Mouse (Mus musculus): Measurements from ENCODE around the gene Gm44503. TPM values are rescaled to one million over a fixed set of nuclear protein-coding genes. Genes with fewer than 3 reads are reported as not detected.

Gm44503 gene
- polyA plus RNA-seq, 1 experiment from 2014 or later = not detected

- H3K36me3 ChIP-seq (ENCODE audit: control insufficient read depth, insufficient read depth, low read length) = no peaks in the 10 kb centered on the region
- no peaks in the 10 kb centered on the region for H3K9me3 ChIP-seq (ENCODE audit: control insufficient read depth, low read length)
- H3K27ac ChIP-seq (ENCODE audit: low read depth, low read length) = no peak overlapping the region
- H3K9ac ChIP-seq (ENCODE audit: low read length) = no peak overlapping the region
- no peaks in the 10 kb centered on the region for H3K27me3 ChIP-seq (ENCODE audit: control insufficient read depth, insufficient read depth, low read length)
- no peak for ATAC-seq (ENCODE audit: low FRiP score)
- WGBS = 86% methylated on average over 8 of the region's 8 CpGs
- no peak overlapping the region for H3K4me3 ChIP-seq (ENCODE audit: low read depth, low read length)
- H3K4me1 ChIP-seq (ENCODE audit: control insufficient read depth, insufficient read depth, low read length) = no peaks in the 10 kb centered on the region
- no peak overlapping the region for H3K4me2 ChIP-seq
- DNase-seq (ENCODE audit: low spot score, missing footprints) = peak; percentile 21
Measured at GRCm38 (mm10) chr9:73004076-73004475, 45.4 kb downstream of the Gm44503 start.

- ATAC-seq (ENCODE audit: low FRiP score) (no peak), DNase-seq (ENCODE audit: low spot score, missing footprints) (peak; percentile 39)
- Histone ChIP-seq H3K4me3 (ENCODE audit: low read depth, low read length) (no peak overlapping the region), H3K27ac (ENCODE audit: low read depth, low read length) (no peak overlapping the region), H3K4me1 (ENCODE audit: control insufficient read depth, insufficient read depth, low read length) (no peaks in the 10 kb centered on the region), H3K36me3 (ENCODE audit: control insufficient read depth, insufficient read depth, low read length) (no peaks in the 10 kb centered on the region), H3K4me2 (no peak overlapping the region), H3K27me3 (ENCODE audit: control insufficient read depth, insufficient read depth, low read length) (no peaks in the 10 kb centered on the region), H3K9ac (ENCODE audit: low read length) (no peak overlapping the region), H3K9me3 (ENCODE audit: control insufficient read depth, low read length) (no peaks in the 10 kb centered on the region)
- 87% methylated on average over 6 of the region's 6 CpGs for WGBS
Measured at GRCm38 (mm10) chr9:73005106-73005505, 46.5 kb downstream of the Gm44503 start.

- Histone ChIP-seq H3K27ac (ENCODE audit: low read depth, low read length) (no peak overlapping the region), H3K4me3 (ENCODE audit: low read depth, low read length) (no peak overlapping the region), H3K9ac (ENCODE audit: low read length) (no peak overlapping the region), H3K36me3 (ENCODE audit: control insufficient read depth, insufficient read depth, low read length) (no peaks in the 10 kb centered on the region), H3K4me2 (no peak overlapping the region), H3K27me3 (ENCODE audit: control insufficient read depth, insufficient read depth, low read length) (no peaks in the 10 kb centered on the region), H3K4me1 (ENCODE audit: control insufficient read depth, insufficient read depth, low read length) (no peaks in the 10 kb centered on the region), H3K9me3 (ENCODE audit: control insufficient read depth, low read length) (no peaks in the 10 kb centered on the region)
- DNase-seq (ENCODE audit: low spot score, missing footprints) (peak; percentile 57), ATAC-seq (ENCODE audit: low FRiP score) (no peak)
- 87% methylated on average over 3 of the region's 3 CpGs for WGBS
Measured at GRCm38 (mm10) chr9:73006175-73006574, 47.5 kb downstream of the Gm44503 start.

GRCm38 (mm10) chr9:73008384-73008783 lies 49.7 kb downstream of the Gm44503 start:
- Histone ChIP-seq H3K4me2 (no peak overlapping the region), H3K36me3 (ENCODE audit: control insufficient read depth, insufficient read depth, low read length) (no peaks in the 10 kb centered on the region), H3K9me3 (ENCODE audit: control insufficient read depth, low read length) (no peaks in the 10 kb centered on the region), H3K9ac (ENCODE audit: low read length) (no peak overlapping the region), H3K27me3 (ENCODE audit: control insufficient read depth, insufficient read depth, low read length) (no peaks in the 10 kb centered on the region), H3K27ac (ENCODE audit: low read depth, low read length) (no peak overlapping the region), H3K4me1 (ENCODE audit: control insufficient read depth, insufficient read depth, low read length) (no peaks in the 10 kb centered on the region), H3K4me3 (ENCODE audit: low read depth, low read length) (no peak overlapping the region)
- WGBS = 76% methylated on average over 3 of the region's 3 CpGs
- DNase-seq (ENCODE audit: low spot score, missing footprints) (peak; percentile 31), ATAC-seq (ENCODE audit: low FRiP score) (no peak)

- no peak for DNase-seq (ENCODE audit: low spot score, missing footprints)
- Histone ChIP-seq H3K27me3 (ENCODE audit: control insufficient read depth, insufficient read depth, low read length) (no peaks in the 10 kb centered on the region), H3K9me3 (ENCODE audit: control insufficient read depth, low read length) (no peaks in the 10 kb centered on the region), H3K9ac (ENCODE audit: low read length) (no peak overlapping the region), H3K27ac (ENCODE audit: low read depth, low read length) (no peak overlapping the region), H3K4me1 (ENCODE audit: control insufficient read depth, insufficient read depth, low read length) (no peaks in the 10 kb centered on the region), H3K4me2 (no peak overlapping the region), H3K4me3 (ENCODE audit: low read depth, low read length) (no peak overlapping the region), H3K36me3 (ENCODE audit: control insufficient read depth, insufficient read depth, low read length) (peaks cover 3% of the 10 kb centered on the region; the same call in 1 of the 2 replicates)
- ATAC-seq (ENCODE audit: low FRiP score) = no peak
- 86% methylated on average over 4 of the region's 4 CpGs for WGBS
Measured at GRCm38 (mm10) chr9:73012629-73013028, 54.0 kb downstream of the Gm44503 start.

- no peak overlapping the region for H3K4me2 ChIP-seq
- no peaks in the 10 kb centered on the region for H3K4me1 ChIP-seq (ENCODE audit: control insufficient read depth, insufficient read depth, low read length)
- no peaks in the 10 kb centered on the region for H3K27me3 ChIP-seq (ENCODE audit: control insufficient read depth, insufficient read depth, low read length)
- no peak overlapping the region for H3K9ac ChIP-seq (ENCODE audit: low read length)
- ATAC-seq (ENCODE audit: low FRiP score) (no peak), DNase-seq (ENCODE audit: low spot score, missing footprints) (peak; percentile 21)
- peaks cover 3% of the 10 kb centered on the region for H3K36me3 ChIP-seq (ENCODE audit: control insufficient read depth, insufficient read depth, low read length)
- no peak overlapping the region for H3K27ac ChIP-seq (ENCODE audit: low read depth, low read length)
- H3K9me3 ChIP-seq (ENCODE audit: control insufficient read depth, low read length) = no peaks in the 10 kb centered on the region
- no peak overlapping the region for H3K4me3 ChIP-seq (ENCODE audit: low read depth, low read length)
- WGBS = 89% methylated on average over 13 of the region's 13 CpGs
Measured at GRCm38 (mm10) chr9:73014724-73015123, 56.1 kb downstream of the Gm44503 start.

- H3K36me3 ChIP-seq (ENCODE audit: control insufficient read depth, insufficient read depth, low read length) = peaks cover 5% of the 10 kb centered on the region
- 91% methylated on average over 10 of the region's 10 CpGs for WGBS
Measured at GRCm38 (mm10) chr9:73019841-73020240, 61.2 kb downstream of the Gm44503 start.

GRCm38 (mm10) chr9:73020566-73021097 lies 62.0 kb downstream of the Gm44503 start:
- Histone ChIP-seq H3K4me3 (ENCODE audit: low read depth, low read length) (no peak overlapping the region), H3K36me3 (ENCODE audit: control insufficient read depth, insufficient read depth, low read length) (peaks cover 5% of the 10 kb centered on the region), H3K9me3 (ENCODE audit: control insufficient read depth, low read length) (no peaks in the 10 kb centered on the region), H3K27ac (ENCODE audit: low read depth, low read length) (no peak overlapping the region), H3K9ac (ENCODE audit: low read length) (no peak overlapping the region), H3K27me3 (ENCODE audit: control insufficient read depth, insufficient read depth, low read length) (no peaks in the 10 kb centered on the region), H3K4me1 (ENCODE audit: control insufficient read depth, insufficient read depth, low read length) (no peaks in the 10 kb centered on the region), H3K4me2 (no peak overlapping the region)
- DNase-seq (ENCODE audit: low spot score, missing footprints) (no peak), ATAC-seq (ENCODE audit: low FRiP score) (no peak)
- 98% methylated on average over 5 of the region's 5 CpGs for WGBS

More at GRCm38 (mm10) chr9:73019841-73020240, 61.2 kb downstream of the Gm44503 start:
- H3K4me3 ChIP-seq (ENCODE audit: low read depth, low read length) = no peak overlapping the region
- DNase-seq (ENCODE audit: low spot score, missing footprints) (peak; percentile 56), ATAC-seq (ENCODE audit: low FRiP score) (no peak)
- no peaks in the 10 kb centered on the region for H3K4me1 ChIP-seq (ENCODE audit: control insufficient read depth, insufficient read depth, low read length)
- H3K27ac ChIP-seq (ENCODE audit: low read depth, low read length) = no peak overlapping the region
- no peaks in the 10 kb centered on the region for H3K27me3 ChIP-seq (ENCODE audit: control insufficient read depth, insufficient read depth, low read length)
- no peaks in the 10 kb centered on the region for H3K9me3 ChIP-seq (ENCODE audit: control insufficient read depth, low read length)
- no peak overlapping the region for H3K9ac ChIP-seq (ENCODE audit: low read length)
- no peak overlapping the region for H3K4me2 ChIP-seq

GRCm38 (mm10) chr9:73025818-73026636 lies 67.4 kb downstream of the Gm44503 start:
- ATAC-seq (ENCODE audit: low FRiP score) (peak; percentile 69), DNase-seq (ENCODE audit: low spot score, missing footprints) (no peak)

More at GRCm38 (mm10) chr9:73025818-73026636, 67.4 kb downstream of the Gm44503 start:
- H3K9me3 ChIP-seq (ENCODE audit: control insufficient read depth, low read length) = no peaks in the 10 kb centered on the region
- peak overlapping the region; percentile 11; the same call in 1 of the 2 replicates for H3K4me2 ChIP-seq
- WGBS = 19% methylated on average over 16 of the region's 17 CpGs
- H3K27me3 ChIP-seq (ENCODE audit: control insufficient read depth, insufficient read depth, low read length) = no peaks in the 10 kb centered on the region
- no peaks in the 10 kb centered on the region for H3K36me3 ChIP-seq (ENCODE audit: control insufficient read depth, insufficient read depth, low read length)
- no peak overlapping the region; the same call in 1 of the 2 replicates for H3K27ac ChIP-seq (ENCODE audit: low read depth, low read length)
- no peaks in the 10 kb centered on the region; the same call in 1 of the 2 replicates for H3K4me1 ChIP-seq (ENCODE audit: control insufficient read depth, insufficient read depth, low read length)
- no peak overlapping the region for H3K4me3 ChIP-seq (ENCODE audit: low read depth, low read length)
- no peak overlapping the region for H3K9ac ChIP-seq (ENCODE audit: low read length)
